Mouse (Mus musculus) kidney, postnatal 10 days (tissue): ENCODE results near the gene Ctla4.

ENCODE experiments used
- DNase-seq: peaks from one replicate; pipeline ENCODE4 v3.0.0; 2021; ENCODE audit warnings: mixed read lengths

Ctla4 gene

GRCm38 (mm10) chr1:60930397-60930796 is 43.6 kb downstream of the Ctla4 start:
- DNase-seq: no peak

GRCm38 (mm10) chr1:60935968-60936581 is 49.3 kb downstream of the Ctla4 start:
- no peak for DNase-seq

- DNase-seq: no peak
Observed at GRCm38 (mm10) chr1:60936963-60937711, 50.3 kb downstream of the Ctla4 start.

- peak; percentile 37 for DNase-seq
Observed at GRCm38 (mm10) chr1:60938256-60938655, 51.5 kb downstream of the Ctla4 start.

- DNase-seq: no peak
Observed at GRCm38 (mm10) chr1:60938974-60939373, 52.2 kb downstream of the Ctla4 start.

GRCm38 (mm10) chr1:60940023-60940422 is 53.2 kb downstream of the Ctla4 start:
- DNase-seq: no peak

GRCm38 (mm10) chr1:60940620-60941019 is 53.8 kb downstream of the Ctla4 start:
- DNase-seq: no peak

GRCm38 (mm10) chr1:60941056-60942048 is 54.6 kb downstream of the Ctla4 start:
- no peak for DNase-seq

GRCm38 (mm10) chr1:60942921-60943320 is 56.1 kb downstream of the Ctla4 start:
- no peak for DNase-seq

- no peak for DNase-seq
Observed at GRCm38 (mm10) chr1:60945633-60946401, 59.0 kb downstream of the Ctla4 start.

- DNase-seq: no peak
Observed at GRCm38 (mm10) chr1:60948112-60948511, 61.3 kb downstream of the Ctla4 start.

GRCm38 (mm10) chr1:60952958-60953357 is 66.2 kb downstream of the Ctla4 start:
- DNase-seq: no peak

- DNase-seq: no peak
Observed at GRCm38 (mm10) chr1:60953686-60954085, 66.9 kb downstream of the Ctla4 start.

- DNase-seq: peak; percentile 20
Observed at GRCm38 (mm10) chr1:60954759-60955158, 68.0 kb downstream of the Ctla4 start.

GRCm38 (mm10) chr1:60955186-60955585 is 68.4 kb downstream of the Ctla4 start:
- DNase-seq: no peak

- no peak for DNase-seq
Observed at GRCm38 (mm10) chr1:60956196-60956595, 69.4 kb downstream of the Ctla4 start.

GRCm38 (mm10) chr1:60958287-60958686 is 71.5 kb downstream of the Ctla4 start:
- no peak for DNase-seq

- no peak for DNase-seq
Observed at GRCm38 (mm10) chr1:60959246-60959645, 72.4 kb downstream of the Ctla4 start.

GRCm38 (mm10) chr1:60960451-60960850 is 73.7 kb downstream of the Ctla4 start:
- DNase-seq: peak; percentile 57

GRCm38 (mm10) chr1:60961080-60961479 is 74.3 kb downstream of the Ctla4 start:
- peak; percentile 83 for DNase-seq

- DNase-seq: no peak
Observed at GRCm38 (mm10) chr1:60962095-60962494, 75.3 kb downstream of the Ctla4 start.
